Mouse (Mus musculus) liver, adult 2 months (tissue): ENCODE measurements around the gene Bhlhe23.
A peak's percentile ranks its signal among the peaks of the same experiment; 100 is the strongest.

Experiments used
- CTCF ChIP-seq: fragments of 200-500 bp; IDR thresholded peaks from 2 replicates; pipeline ENCODE4 v1.5.1; 2011; ENCODE audit warnings: low read depth, low read length, control low read depth
- POLR2A ChIP-seq: fragments of 200-500 bp; IDR thresholded peaks from 2 replicates; pipeline ENCODE4 v1.6.1; 2011; ENCODE audit warnings: low read length, control low read depth; ENCODE audit not compliant: insufficient read depth; ENCODE audit errors: extremely low read depth

- TF ChIP-seq CTCF (peak; percentile 26), POLR2A (no peak)
Measured at GRCm38 (mm10) chr2:180786732-180787131, 10.0 kb upstream of the Bhlhe23 start.
